Mouse (Mus musculus): ENCODE measurements at regions not wholly inside any gene's neighbourhood (a gene's known extent, or its start where the extent isn't known, plus 50 kb on each side); places are given as distances from the start of the nearest gene placed in this dataset.

GRCm38 (mm10) chr10:60985109-60985576 is 104.0 kb upstream of the Pcbd1 start:
- no peak overlapping the region for H3K4me3 ChIP-seq (ENCODE audit: low read depth, low read length)
- H3K9me3 ChIP-seq (ENCODE audit: control insufficient read depth), result no peaks in the 10 kb centered on the region
- no peaks in the 10 kb centered on the region for H3K36me3 ChIP-seq (ENCODE audit: control insufficient read depth, insufficient read depth)
- WGBS, result 9% methylated on average over 10 of the region's 10 CpGs
- no peaks in the 10 kb centered on the region for H3K27me3 ChIP-seq (replicated peaks; ENCODE audit: control insufficient read depth, insufficient read depth, low read length)
- no peak overlapping the region for H3K4me2 ChIP-seq (replicated peaks; ENCODE audit: low read depth)
- no peak overlapping the region for H3K9ac ChIP-seq (ENCODE audit: low read depth, low read length)
- H3K27ac ChIP-seq (ENCODE audit: low read depth, low read length), result no peak overlapping the region
- TF ChIP-seq CTCF (IDR thresholded peaks at IDR 0.05; ENCODE audit: low read depth), result peak; percentile 75
- ATAC-seq, result no peak
- no peaks in the 10 kb centered on the region for H3K4me1 ChIP-seq (replicated peaks; ENCODE audit: control insufficient read depth, insufficient read depth, low read length)

- H3K9ac ChIP-seq (ENCODE audit: low read depth, low read length), result no peak overlapping the region
- no peaks in the 10 kb centered on the region for H3K27me3 ChIP-seq (replicated peaks; ENCODE audit: control insufficient read depth, insufficient read depth, low read length)
- no peak overlapping the region for H3K4me3 ChIP-seq (ENCODE audit: low read depth, low read length)
- H3K4me1 ChIP-seq (replicated peaks; ENCODE audit: control insufficient read depth, insufficient read depth, low read length), result no peaks in the 10 kb centered on the region
- no peak overlapping the region for H3K4me2 ChIP-seq (replicated peaks; ENCODE audit: low read depth)
- 37% methylated on average over 6 of the region's 6 CpGs for WGBS
- no peak overlapping the region for H3K27ac ChIP-seq (ENCODE audit: low read depth, low read length)
- ATAC-seq, result no peak
- no peaks in the 10 kb centered on the region for H3K36me3 ChIP-seq (ENCODE audit: control insufficient read depth, insufficient read depth)
- TF ChIP-seq CTCF (IDR thresholded peaks at IDR 0.05; ENCODE audit: low read depth), result no peak
- no peaks in the 10 kb centered on the region for H3K9me3 ChIP-seq (ENCODE audit: control insufficient read depth)
Observed at GRCm38 (mm10) chr10:60981770-60982169, 107.4 kb upstream of the Pcbd1 start.

- H3K4me3 ChIP-seq (ENCODE audit: low read depth, low read length), result no peak overlapping the region
- no peaks in the 10 kb centered on the region for H3K27me3 ChIP-seq (replicated peaks; ENCODE audit: control insufficient read depth, insufficient read depth, low read length)
- WGBS, result 66% methylated on average over 2 of the region's 2 CpGs
- ATAC-seq, result no peak
- H3K4me1 ChIP-seq (replicated peaks; ENCODE audit: control insufficient read depth, insufficient read depth, low read length), result no peaks in the 10 kb centered on the region
- H3K9me3 ChIP-seq (ENCODE audit: control insufficient read depth), result no peaks in the 10 kb centered on the region
- H3K36me3 ChIP-seq (ENCODE audit: control insufficient read depth, insufficient read depth), result no peaks in the 10 kb centered on the region
- no peak for TF ChIP-seq CTCF (IDR thresholded peaks at IDR 0.05; ENCODE audit: low read depth)
- no peak overlapping the region for H3K9ac ChIP-seq (ENCODE audit: low read depth, low read length)
- H3K4me2 ChIP-seq (replicated peaks; ENCODE audit: low read depth), result no peak overlapping the region
- H3K27ac ChIP-seq (ENCODE audit: low read depth, low read length), result no peak overlapping the region
Observed at GRCm38 (mm10) chr10:60973615-60974014, 115.5 kb upstream of the Pcbd1 start.

GRCm38 (mm10) chr10:60964843-60965242 is 124.3 kb upstream of the Pcbd1 start:
- H3K9me3 ChIP-seq (ENCODE audit: control insufficient read depth), result no peaks in the 10 kb centered on the region
- ATAC-seq, result no peak

GRCm38 (mm10) chr10:60957820-60958233 is 126.4 kb upstream of the Unc5b start:
- Histone ChIP-seq H3K36me3 (ENCODE audit: control insufficient read depth, insufficient read depth) (no peaks in the 10 kb centered on the region), H3K27me3 (replicated peaks; ENCODE audit: control insufficient read depth, insufficient read depth, low read length) (no peaks in the 10 kb centered on the region), H3K4me2 (replicated peaks; ENCODE audit: low read depth) (no peak overlapping the region; the same call in 1 of the 2 replicates), H3K9me3 (ENCODE audit: control insufficient read depth) (no peaks in the 10 kb centered on the region), H3K4me3 (ENCODE audit: low read depth, low read length) (no peak overlapping the region), H3K27ac (ENCODE audit: low read depth, low read length) (no peak overlapping the region), H3K9ac (ENCODE audit: low read depth, low read length) (no peak overlapping the region), H3K4me1 (replicated peaks; ENCODE audit: control insufficient read depth, insufficient read depth, low read length) (no peaks in the 10 kb centered on the region)
- TF ChIP-seq CTCF (IDR thresholded peaks at IDR 0.05; ENCODE audit: low read depth), result no peak
- 33% methylated on average over 17 of the region's 17 CpGs for WGBS
- no peak for ATAC-seq

More at GRCm38 (mm10) chr10:60964843-60965242, 124.3 kb upstream of the Pcbd1 start:
- no peak overlapping the region for H3K9ac ChIP-seq (ENCODE audit: low read depth, low read length)
- no peak overlapping the region for H3K4me2 ChIP-seq (replicated peaks; ENCODE audit: low read depth)
- H3K27ac ChIP-seq (ENCODE audit: low read depth, low read length), result no peak overlapping the region
- WGBS, result 83% methylated on average over 10 of the region's 10 CpGs
- H3K4me3 ChIP-seq (ENCODE audit: low read depth, low read length), result no peak overlapping the region
- no peaks in the 10 kb centered on the region for H3K4me1 ChIP-seq (replicated peaks; ENCODE audit: control insufficient read depth, insufficient read depth, low read length)
- H3K27me3 ChIP-seq (replicated peaks; ENCODE audit: control insufficient read depth, insufficient read depth, low read length), result no peaks in the 10 kb centered on the region
- H3K36me3 ChIP-seq (ENCODE audit: control insufficient read depth, insufficient read depth), result no peaks in the 10 kb centered on the region
- no peak for TF ChIP-seq CTCF (IDR thresholded peaks at IDR 0.05; ENCODE audit: low read depth)

- no peak overlapping the region for H3K4me2 ChIP-seq (replicated peaks; ENCODE audit: low read depth)
- H3K27me3 ChIP-seq (replicated peaks; ENCODE audit: control insufficient read depth, insufficient read depth, low read length), result no peaks in the 10 kb centered on the region
- no peaks in the 10 kb centered on the region for H3K4me1 ChIP-seq (replicated peaks; ENCODE audit: control insufficient read depth, insufficient read depth, low read length)
- no peak for ATAC-seq
- 56% methylated on average over 9 of the region's 9 CpGs for WGBS
- H3K36me3 ChIP-seq (ENCODE audit: control insufficient read depth, insufficient read depth), result no peaks in the 10 kb centered on the region
- H3K4me3 ChIP-seq (ENCODE audit: low read depth, low read length), result no peak overlapping the region
- H3K9ac ChIP-seq (ENCODE audit: low read depth, low read length), result no peak overlapping the region
- no peak overlapping the region for H3K27ac ChIP-seq (ENCODE audit: low read depth, low read length)
- TF ChIP-seq CTCF (IDR thresholded peaks at IDR 0.05; ENCODE audit: low read depth), result no peak
- H3K9me3 ChIP-seq (ENCODE audit: control insufficient read depth), result no peaks in the 10 kb centered on the region
Observed at GRCm38 (mm10) chr10:60955467-60955866, 124.1 kb upstream of the Unc5b start.

GRCm38 (mm10) chr10:60952495-60952894 is 121.1 kb upstream of the Unc5b start:
- Histone ChIP-seq H3K4me2 (replicated peaks; ENCODE audit: low read depth) (no peak overlapping the region), H3K4me1 (replicated peaks; ENCODE audit: control insufficient read depth, insufficient read depth, low read length) (no peaks in the 10 kb centered on the region), H3K36me3 (ENCODE audit: control insufficient read depth, insufficient read depth) (no peaks in the 10 kb centered on the region), H3K9me3 (ENCODE audit: control insufficient read depth) (no peaks in the 10 kb centered on the region), H3K27me3 (replicated peaks; ENCODE audit: control insufficient read depth, insufficient read depth, low read length) (no peaks in the 10 kb centered on the region), H3K4me3 (ENCODE audit: low read depth, low read length) (no peak overlapping the region), H3K9ac (ENCODE audit: low read depth, low read length) (no peak overlapping the region), H3K27ac (ENCODE audit: low read depth, low read length) (no peak overlapping the region)
- WGBS, result 11% methylated on average over 7 of the region's 7 CpGs
- no peak for ATAC-seq
- no peak for TF ChIP-seq CTCF (IDR thresholded peaks at IDR 0.05; ENCODE audit: low read depth)
